Mouse (Mus musculus) embryonic facial prominence, embryonic 10.5 days (tissue): ENCODE data around the gene Nacc1. TPM values are rescaled to one million over a fixed set of nuclear protein-coding genes. Genes with fewer than 3 reads are reported as not detected.
A peak's percentile ranks its signal among the peaks of the same experiment; 100 is the strongest.

Source experiments
- DNase-seq: peaks from one replicate; pipeline ENCODE4 v3.0.0-alpha.2; 2017; ENCODE audit warnings: low spot score
- H3K27ac ChIP-seq: fragments of 300-500 bp; sonication (generic); replicated peaks from 2 replicates; pipeline ENCODE4 v1.5.1; 2016; ENCODE audit warnings: mild to moderate bottlenecking
- H3K27me3 ChIP-seq: fragments of 300-500 bp; sonication (generic); replicated peaks from 2 replicates; pipeline ENCODE4 v1.6.1; 2016; ENCODE audit warnings: low read depth, mild to moderate bottlenecking; ENCODE audit not compliant: poor library complexity, severe bottlenecking
- H3K36me3 ChIP-seq: fragments of 300-500 bp; sonication (generic); replicated peaks from 2 replicates; pipeline ENCODE4 v1.6.1; 2016; ENCODE audit warnings: mild to moderate bottlenecking, moderate library complexity
- H3K4me1 ChIP-seq: fragments of 300-500 bp; sonication (generic); 2 replicates; pipeline ENCODE4 v1.6.1; 2016
- H3K4me3 ChIP-seq: fragments of 300-500 bp; sonication (generic); 2 replicates; pipeline ENCODE4 v1.5.1; 2016; ENCODE audit warnings: mild to moderate bottlenecking, moderate library complexity
- H3K9me3 ChIP-seq: fragments of 300-500 bp; sonication (generic); 2 replicates; pipeline ENCODE4 v1.6.1; 2016; ENCODE audit warnings: mild to moderate bottlenecking
- WGBS: fragments of 180-500 bp; shearing (Covaris S2); methylation state at CpG from one replicate; pipeline ENCODE4 v1.1.7; 2016; 5-methylcytosine and 5-hydroxymethylcytosine counted together
- polyA plus RNA-seq: library from polyadenylated mRNA; unstranded; fragments of >200 nt; fragmentation: Nextera tagmentation; extraction: Ambion mirVana; gene quantifications from 2 replicates; pipeline ENCODE4 v1.2.1, GENCODE M21; 2016

The Nacc1 gene
- 30.4 and 30.8 TPM in 2 replicates for polyA plus RNA-seq

GRCm38 (mm10) chr8:84687705-84688100, at the start of gene Nacc1:
Nacc1 (minus strand) TSS chr8:84687862.
- H3K4me1 ChIP-seq, result peaks cover 51% of the 10 kb centered on the region

GRCm38 (mm10) chr8:84736521-84736920, 48.9 kb upstream of the Nacc1 start:
- Histone ChIP-seq H3K4me1 (peaks cover 85% of the 10 kb centered on the region), H3K27ac (no peak overlapping the region)

More at GRCm38 (mm10) chr8:84687705-84688100, at the start of gene Nacc1:
- H3K4me3 ChIP-seq, result peak within 1 kb of the TSS; percentile 80
- 0% methylated on average over 34 of the region's 37 CpGs for WGBS
- H3K36me3 ChIP-seq, result peaks cover 47% of the 10 kb centered on the region
- peak; percentile 92 for DNase-seq
- H3K9me3 ChIP-seq, result no peaks in the 10 kb centered on the region
- H3K27ac ChIP-seq, result peak within 1 kb of the TSS; percentile 99
- no peaks in the 10 kb centered on the region for H3K27me3 ChIP-seq

GRCm38 (mm10) chr8:84735597-84735996, 47.9 kb upstream of the Nacc1 start:
- H3K27ac ChIP-seq, result 0 out of 2 replicates have a peak overlapping the region, but pooled peaks have one; percentile 19
- peaks cover 100% of the 10 kb centered on the region for H3K27me3 ChIP-seq
- no peaks in the 10 kb centered on the region for H3K9me3 ChIP-seq
- no peak for DNase-seq
- no peak overlapping the region for H3K4me3 ChIP-seq
- WGBS, result 23% methylated on average over 2 of the region's 2 CpGs
- peaks cover 85% of the 10 kb centered on the region for H3K4me1 ChIP-seq
- no peaks in the 10 kb centered on the region for H3K36me3 ChIP-seq

More at GRCm38 (mm10) chr8:84736521-84736920, 48.9 kb upstream of the Nacc1 start:
- WGBS, result 69% methylated on average over 4 of the region's 4 CpGs
- Histone ChIP-seq H3K27me3 (peaks cover 100% of the 10 kb centered on the region), H3K4me3 (no peak overlapping the region), H3K36me3 (no peaks in the 10 kb centered on the region), H3K9me3 (no peaks in the 10 kb centered on the region)
- DNase-seq, result no peak

DNA sequence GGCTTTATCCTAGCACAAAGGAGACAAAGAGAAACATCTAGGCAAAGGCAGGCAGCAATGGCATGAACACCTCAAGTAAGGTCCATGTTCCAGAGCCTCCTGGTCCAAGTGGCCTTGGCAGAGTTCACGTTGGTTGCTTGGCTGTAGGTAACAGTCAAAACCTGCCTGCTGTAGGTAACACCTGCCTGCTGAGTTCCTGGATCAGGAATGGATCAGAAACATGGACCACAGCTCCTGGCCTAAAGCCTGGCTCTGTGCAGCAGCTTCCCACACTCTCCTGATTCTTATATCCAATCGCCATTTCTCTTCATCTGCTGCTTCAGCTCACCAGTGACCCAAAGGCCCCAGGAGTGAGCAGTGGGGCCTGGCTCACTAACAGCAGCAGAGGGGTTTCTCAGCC, 47.0 kb upstream of the Nacc1 start:
- DNase-seq, result no peak
- no peaks in the 10 kb centered on the region for H3K36me3 ChIP-seq
- H3K27ac ChIP-seq, result no peak overlapping the region
- 72% methylated on average over 2 of the region's 2 CpGs for WGBS
- peaks cover 100% of the 10 kb centered on the region for H3K27me3 ChIP-seq
- H3K4me1 ChIP-seq, result peaks cover 84% of the 10 kb centered on the region
- no peak overlapping the region for H3K4me3 ChIP-seq
- H3K9me3 ChIP-seq, result no peaks in the 10 kb centered on the region

DNA sequence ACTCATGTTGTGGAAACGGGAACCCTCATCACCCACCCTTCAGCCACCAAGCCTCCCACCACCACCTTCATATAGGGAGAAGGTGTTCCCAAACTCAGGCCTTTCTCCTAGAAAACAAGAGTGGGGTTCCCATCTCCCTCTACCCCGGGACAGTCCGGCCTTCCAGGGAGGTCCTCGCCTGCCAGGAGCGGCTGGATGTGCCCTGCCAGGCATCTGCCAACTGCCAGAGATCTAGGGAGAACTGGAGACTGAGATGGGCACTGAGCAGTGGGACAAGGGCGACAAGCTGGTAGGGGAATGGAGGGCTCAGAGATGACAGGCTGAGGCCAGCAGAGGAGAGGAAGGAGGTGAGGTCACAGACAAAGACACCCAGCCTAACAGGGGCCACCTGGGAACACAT, 46.3 kb upstream of the Nacc1 start:
- Histone ChIP-seq H3K27ac (peak overlapping the region; percentile 22; the same call in 1 of the 2 replicates), H3K9me3 (no peaks in the 10 kb centered on the region), H3K36me3 (no peaks in the 10 kb centered on the region), H3K27me3 (peaks cover 100% of the 10 kb centered on the region), H3K4me3 (no peak overlapping the region), H3K4me1 (peaks cover 77% of the 10 kb centered on the region)
- WGBS, result 88% methylated on average over 6 of the region's 6 CpGs
- DNase-seq, result no peak

GRCm38 (mm10) chr8:84732996-84733395, 45.3 kb upstream of the Nacc1 start:
- Histone ChIP-seq H3K27me3 (peaks cover 100% of the 10 kb centered on the region), H3K9me3 (no peaks in the 10 kb centered on the region), H3K4me1 (peaks cover 72% of the 10 kb centered on the region), H3K36me3 (no peaks in the 10 kb centered on the region), H3K27ac (peak overlapping the region; percentile 79), H3K4me3 (peak overlapping the region; percentile 26; the same call in 1 of the 2 replicates)
- peak; percentile 60 for DNase-seq
- 22% methylated on average over 6 of the region's 6 CpGs for WGBS

DNA sequence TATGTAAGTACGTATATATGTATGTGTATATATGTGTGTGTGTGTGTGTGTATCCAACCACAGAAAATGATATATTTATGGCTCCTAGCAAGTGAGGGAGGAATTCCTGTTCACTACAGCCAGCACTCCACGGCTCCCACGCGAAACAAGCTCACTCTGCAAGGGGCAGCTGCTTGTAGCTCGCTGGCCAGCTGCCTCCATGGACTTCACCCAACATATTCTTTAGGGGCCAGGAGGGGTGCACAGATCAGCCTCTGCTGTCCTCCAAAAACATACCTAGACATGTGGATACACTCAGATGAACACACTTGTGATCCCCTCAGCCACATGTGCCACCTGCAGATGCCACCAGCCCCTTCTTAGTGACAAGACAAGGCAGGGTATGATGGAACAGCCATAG, 44.9 kb upstream of the Nacc1 start:
- Histone ChIP-seq H3K4me1 (peaks cover 67% of the 10 kb centered on the region), H3K36me3 (no peaks in the 10 kb centered on the region), H3K9me3 (no peaks in the 10 kb centered on the region), H3K27ac (peak overlapping the region; percentile 79), H3K27me3 (peaks cover 100% of the 10 kb centered on the region), H3K4me3 (0 out of 2 replicates have a peak overlapping the region, but pooled peaks have one; percentile 26)
- WGBS, result 76% methylated on average over 5 of the region's 5 CpGs
- DNase-seq, result no peak

DNA sequence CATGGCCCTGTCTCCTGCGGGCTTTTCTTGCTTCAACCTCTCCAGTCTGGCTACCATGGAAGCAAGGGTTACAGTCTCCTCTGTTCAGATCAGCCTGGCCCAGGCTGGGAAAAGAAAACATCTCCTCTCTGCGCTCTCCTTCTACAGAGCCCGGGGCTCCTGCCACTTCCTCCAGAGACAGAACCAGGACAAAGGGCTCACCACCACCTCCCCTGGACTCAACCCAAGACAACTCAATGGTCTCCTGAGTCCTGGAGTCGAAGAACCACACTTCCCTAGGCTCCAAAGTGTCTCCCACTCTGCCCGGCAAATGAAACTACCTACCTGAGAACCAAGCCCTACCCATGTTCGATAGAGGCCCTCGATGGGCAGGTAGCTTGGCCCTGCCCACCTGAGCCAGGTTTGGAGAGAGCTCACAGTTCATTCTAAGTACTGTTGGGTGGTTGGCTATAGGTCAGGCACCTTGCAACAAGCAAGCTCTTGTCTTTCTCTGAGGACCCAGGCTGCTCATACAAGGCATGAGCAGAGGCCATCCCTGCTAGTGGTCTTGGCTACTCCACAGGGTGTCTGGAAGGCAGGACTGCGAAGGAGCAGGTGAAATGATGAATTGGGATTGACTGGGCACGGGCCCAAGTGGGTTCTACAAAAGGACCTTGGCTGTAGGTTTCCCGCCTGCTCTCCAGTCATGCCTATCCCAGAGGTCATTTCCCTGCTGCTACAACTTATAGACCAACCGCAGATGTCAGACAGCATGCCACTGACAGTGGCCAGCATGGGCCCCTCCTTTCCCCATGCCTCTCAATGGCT, 43.9 kb upstream of the Nacc1 start:
- Histone ChIP-seq H3K27ac (peak overlapping the region; percentile 79), H3K27me3 (peaks cover 100% of the 10 kb centered on the region), H3K36me3 (no peaks in the 10 kb centered on the region), H3K9me3 (no peaks in the 10 kb centered on the region), H3K4me1 (peaks cover 64% of the 10 kb centered on the region), H3K4me3 (no peak overlapping the region)
- 69% methylated on average over 11 of the region's 11 CpGs for WGBS
- no peak for DNase-seq

- no peak for DNase-seq
Measured at GRCm38 (mm10) chr8:84730541-84731370, 43.1 kb upstream of the Nacc1 start.

GRCm38 (mm10) chr8:84729921-84730362, 42.3 kb upstream of the Nacc1 start:
- Histone ChIP-seq H3K36me3 (no peaks in the 10 kb centered on the region), H3K27ac (peak overlapping the region; percentile 79), H3K9me3 (no peaks in the 10 kb centered on the region), H3K27me3 (peaks cover 100% of the 10 kb centered on the region), H3K4me3 (no peak overlapping the region), H3K4me1 (peaks cover 62% of the 10 kb centered on the region)
- 92% methylated on average over 16 of the region's 16 CpGs for WGBS
- no peak for DNase-seq

More at GRCm38 (mm10) chr8:84730541-84731370, 43.1 kb upstream of the Nacc1 start:
- Histone ChIP-seq H3K27ac (peak overlapping the region; percentile 79), H3K4me1 (peaks cover 62% of the 10 kb centered on the region), H3K27me3 (peaks cover 100% of the 10 kb centered on the region), H3K9me3 (no peaks in the 10 kb centered on the region), H3K4me3 (no peak overlapping the region), H3K36me3 (no peaks in the 10 kb centered on the region)
- WGBS, result 44% methylated on average over 9 of the region's 9 CpGs

- Histone ChIP-seq H3K4me1 (peaks cover 70% of the 10 kb centered on the region), H3K36me3 (no peaks in the 10 kb centered on the region), H3K9me3 (no peaks in the 10 kb centered on the region), H3K27me3 (peaks cover 100% of the 10 kb centered on the region), H3K27ac (no peak overlapping the region; the same call in 1 of the 2 replicates), H3K4me3 (no peak overlapping the region)
- 64% methylated on average over 3 of the region's 3 CpGs for WGBS
- DNase-seq, result no peak
Measured at GRCm38 (mm10) chr8:84728474-84728873, 40.8 kb upstream of the Nacc1 start.

- no peak for DNase-seq
Measured at GRCm38 (mm10) chr8:84725941-84726259, 38.2 kb upstream of the Nacc1 start.

More at GRCm38 (mm10) chr8:84725941-84726259, 38.2 kb upstream of the Nacc1 start:
- H3K36me3 ChIP-seq, result no peaks in the 10 kb centered on the region
- WGBS, result 14% methylated on average over 3 of the region's 3 CpGs
- H3K9me3 ChIP-seq, result no peaks in the 10 kb centered on the region
- H3K4me3 ChIP-seq, result no peak overlapping the region
- peak overlapping the region; percentile 25 for H3K27ac ChIP-seq
- peaks cover 100% of the 10 kb centered on the region for H3K27me3 ChIP-seq
- H3K4me1 ChIP-seq, result peaks cover 68% of the 10 kb centered on the region
